Mouse (Mus musculus) right cerebral cortex, adult 2 months (tissue): ENCODE measurements around the gene Mvd.
A peak's percentile ranks its signal among the peaks of the same experiment; 100 is the strongest.

Source experiments
- DNase-seq, 2 experiments: peaks; one replicate each; pipeline ENCODE4 v3.0.0; 2021 to 2022; ENCODE audit warnings: low spot score in 2 of 2

Gene Mvd

DNA sequence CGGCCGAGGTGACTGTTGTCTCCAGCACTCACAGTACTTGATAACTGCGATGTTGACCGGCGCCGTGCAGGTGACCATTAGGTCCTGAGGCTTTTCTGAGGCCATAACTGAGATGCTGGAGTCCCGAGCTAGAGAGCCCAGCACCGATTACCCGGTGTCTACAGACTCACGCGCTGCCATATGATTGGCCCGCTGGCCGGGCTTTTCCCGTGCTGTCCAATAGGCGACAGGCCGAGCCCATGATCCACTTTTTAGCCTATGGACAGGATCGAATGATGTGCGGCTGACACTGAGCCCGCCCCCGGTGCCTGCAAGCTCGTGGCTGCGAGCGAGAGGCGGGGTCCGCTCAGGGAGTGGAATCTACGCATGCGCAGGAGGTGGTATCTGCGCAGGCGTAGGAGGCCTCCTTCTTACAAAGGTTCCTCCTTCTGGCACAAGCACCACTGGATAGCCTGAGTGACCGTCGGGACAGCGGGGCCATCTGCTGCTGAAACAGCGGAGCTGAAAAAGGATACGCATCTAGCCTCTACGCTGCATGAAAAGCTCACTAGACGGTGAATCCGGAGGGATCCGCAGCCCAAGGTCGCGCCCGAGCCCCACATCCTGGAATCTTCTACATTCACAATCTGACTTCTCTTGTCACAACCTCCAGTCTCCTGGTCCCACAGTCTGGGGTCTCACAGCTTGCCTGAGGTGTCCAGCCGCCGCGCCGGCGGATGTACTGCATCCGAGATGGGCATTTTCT lies at the start of gene Mvd:
Mvd (minus strand) TSS at position 161 of the 745 bp plus-strand sequence.
- peak; percentile 99 for DNase-seq

GRCm38 (mm10) chr8:122488387-122488786 lies 45.2 kb upstream of the Mvd start:
- DNase-seq, result no peak

DNA sequence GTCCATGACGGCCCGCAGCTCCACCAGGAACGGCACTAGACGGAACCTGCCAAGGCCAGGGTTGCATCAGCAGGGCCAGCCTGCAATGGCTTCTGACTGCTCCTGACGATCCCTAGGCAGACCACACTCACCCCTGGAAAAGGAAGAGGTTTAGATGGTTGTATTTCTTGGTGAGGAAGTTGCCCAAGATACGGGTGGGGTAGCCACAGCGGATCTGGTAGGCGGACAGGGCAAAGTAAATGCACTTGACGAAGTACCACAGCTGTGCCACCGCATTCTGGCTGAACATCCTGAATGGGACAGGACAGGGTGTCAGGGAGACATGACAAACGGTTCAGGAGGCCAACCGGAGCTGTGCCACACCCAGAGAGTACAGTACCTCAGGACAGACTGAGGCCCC lies 41.6 kb upstream of the Mvd start:
- DNase-seq, result no peak

- DNase-seq, result no peak
Observed at GRCm38 (mm10) chr8:122483877-122484276, 40.7 kb upstream of the Mvd start.

DNA sequence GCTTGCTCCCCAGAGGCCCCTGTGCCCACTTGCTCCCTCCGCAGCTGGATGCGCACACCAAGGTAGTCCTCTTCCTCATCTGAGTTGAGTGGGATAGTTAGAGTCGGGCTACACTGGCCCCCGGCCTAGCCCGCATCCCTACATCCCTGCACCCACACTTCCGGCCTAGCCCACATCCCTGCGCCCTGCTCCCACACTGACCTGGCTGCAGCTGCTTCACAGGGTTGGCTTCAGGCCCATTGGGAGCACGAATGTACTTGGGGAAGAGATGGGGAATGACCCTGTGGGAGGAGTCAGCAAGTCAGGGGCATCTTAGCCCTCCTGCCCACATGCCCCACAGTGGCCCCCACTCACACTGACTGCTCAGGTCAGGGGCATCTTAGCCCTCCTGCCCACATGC lies 39.2 kb upstream of the Mvd start:
- DNase-seq, result no peak

GRCm38 (mm10) chr8:122475580-122476320 lies 32.5 kb upstream of the Mvd start, which contains the start of the genes Rnf166 and Ctu2:
TSS of gene Rnf166 (minus strand) at chr8:122476064.
TSS of gene Ctu2 (plus strand) at chr8:122476143.
- peak; percentile 89 to 92 for DNase-seq

DNA sequence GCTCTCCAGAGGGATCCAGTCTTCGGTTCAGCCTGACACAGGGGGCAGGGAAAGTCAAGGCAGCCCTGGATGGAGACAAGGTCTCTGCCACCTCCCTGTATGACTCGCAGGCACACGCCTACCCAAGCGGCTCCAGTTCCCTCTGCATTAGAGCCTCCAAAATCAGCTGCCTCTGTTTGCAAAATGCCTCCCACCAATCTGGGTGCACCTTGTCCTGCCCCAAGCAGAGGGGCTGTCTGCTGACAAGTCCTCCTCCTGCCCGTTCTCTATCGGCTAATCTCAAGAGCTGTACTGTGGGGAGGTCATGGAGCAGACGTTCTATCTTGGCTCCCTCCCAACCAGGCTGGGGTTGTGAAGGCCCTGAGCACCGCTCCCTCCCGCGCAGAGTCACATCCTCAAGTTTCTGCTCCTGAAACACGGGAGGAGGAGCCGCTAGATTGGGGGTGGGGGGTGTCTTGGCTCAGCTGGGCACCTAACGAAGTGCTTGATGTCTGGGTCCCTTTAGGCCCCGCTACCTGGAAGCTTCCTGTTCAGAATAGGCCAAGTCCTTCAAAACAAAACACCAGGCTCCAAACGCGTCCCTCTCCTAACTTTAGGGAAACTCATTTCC lies 31.8 kb upstream of the Mvd start:
- DNase-seq, result peak in 1 of 2 experiments; percentile 40

DNA sequence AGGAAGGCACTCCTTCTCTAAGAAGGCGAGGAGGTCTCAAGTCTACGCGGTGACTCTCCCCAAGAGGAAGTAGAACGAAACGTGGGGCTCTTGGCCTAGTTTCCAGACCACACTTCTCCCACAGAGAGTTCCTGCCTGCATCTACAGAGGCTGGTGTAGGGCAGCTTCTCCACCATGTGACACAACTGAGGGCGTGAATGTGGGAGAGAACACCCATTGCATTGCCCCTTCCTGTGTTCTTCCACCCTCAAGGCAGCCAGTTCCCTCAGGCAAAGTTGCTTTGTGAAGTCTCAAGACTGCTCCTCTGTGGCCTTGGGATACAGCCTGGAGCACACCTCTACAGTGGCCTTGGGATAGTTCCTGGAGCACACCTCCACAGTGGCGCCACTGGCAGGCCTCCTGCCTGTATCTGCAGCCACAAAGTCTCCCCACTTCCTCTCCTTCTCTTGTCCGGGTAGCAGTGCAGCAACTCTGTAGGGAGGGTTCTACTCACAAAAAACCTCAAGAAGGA lies 30.7 kb upstream of the Mvd start:
- DNase-seq, result no peak

DNA sequence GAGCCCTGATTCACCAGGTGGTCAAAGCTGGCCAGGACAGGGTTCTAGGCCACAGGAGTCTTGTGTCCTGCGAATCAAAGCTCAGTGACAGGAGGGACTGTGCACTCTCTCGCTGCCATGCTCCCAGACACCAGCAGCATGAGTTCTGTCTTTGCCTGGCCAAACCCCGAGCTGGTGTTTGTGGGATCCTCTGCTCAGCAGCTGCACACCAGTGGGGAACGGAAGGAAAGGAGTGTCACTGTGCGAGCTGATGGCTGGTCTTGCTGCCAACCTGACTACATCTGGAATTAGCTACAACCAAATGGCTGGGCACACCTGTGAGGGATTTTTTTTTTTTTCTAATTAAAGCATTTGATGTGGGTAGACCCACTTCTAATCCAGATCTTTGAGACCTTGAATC lies 27.5 kb upstream of the Mvd start:
- no peak for DNase-seq

DNA sequence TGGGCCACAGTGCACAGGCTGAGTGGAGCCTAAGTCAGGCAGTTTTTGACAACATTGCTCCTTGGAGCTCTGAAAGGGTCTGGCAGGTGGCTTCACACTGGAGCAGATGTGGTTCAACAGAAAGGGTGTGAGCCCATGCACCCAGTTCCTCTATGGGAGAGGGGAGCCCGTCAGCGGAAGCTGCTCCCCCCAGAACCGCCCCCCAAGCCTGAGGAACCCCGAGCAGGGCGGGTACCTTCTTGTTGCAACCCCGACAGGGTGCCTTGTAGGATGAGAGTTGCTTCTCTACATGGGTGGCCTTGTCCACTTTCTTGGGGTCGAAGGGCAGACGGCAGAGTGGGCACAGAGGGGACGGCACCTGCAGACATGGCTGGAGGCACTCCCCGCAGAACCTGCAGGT lies 26.7 kb upstream of the Mvd start:
- DNase-seq, result no peak

DNA sequence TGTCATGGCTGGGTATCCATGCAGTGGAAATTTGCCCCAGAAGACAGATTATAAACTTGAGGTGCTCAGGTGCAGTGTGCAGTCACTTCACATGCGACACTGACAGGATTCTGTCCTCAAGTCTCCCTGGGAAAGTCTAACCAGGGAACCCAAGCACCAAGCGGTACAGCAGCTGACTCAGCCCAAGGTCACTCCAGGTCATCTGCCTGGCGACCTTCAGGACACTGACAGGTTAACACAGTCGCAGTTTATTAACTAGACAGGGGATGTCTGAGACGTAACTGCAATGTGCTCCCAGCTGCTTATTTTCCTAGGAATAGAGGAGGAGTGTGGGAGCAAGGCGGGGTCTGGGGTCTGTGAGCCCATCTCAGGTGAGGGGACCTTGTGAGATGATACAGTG lies 26.2 kb upstream of the Mvd start:
- no peak for DNase-seq

DNA sequence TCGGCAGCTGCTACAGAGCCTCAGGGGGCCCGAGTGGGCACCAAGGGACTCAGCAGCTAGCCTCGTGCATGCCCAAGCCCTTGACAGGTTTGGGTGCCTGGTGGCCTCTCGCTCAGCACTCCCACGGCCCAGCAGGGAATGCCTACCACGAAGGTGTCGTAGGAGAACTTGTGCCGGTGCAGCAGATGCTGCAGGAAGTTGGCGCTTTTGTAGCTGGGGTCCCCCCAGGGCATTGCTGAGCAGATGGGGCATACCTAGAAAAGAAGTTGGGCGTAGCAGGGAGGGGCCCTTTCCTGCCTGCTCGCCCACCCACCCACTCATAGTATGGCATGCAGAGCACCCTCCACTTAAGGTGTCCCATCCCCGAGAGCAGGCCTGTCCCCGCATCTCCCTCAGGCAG lies 24.6 kb upstream of the Mvd start:
- no peak for DNase-seq

- no peak for DNase-seq
Observed at GRCm38 (mm10) chr8:122464985-122465384, 21.8 kb upstream of the Mvd start.

- no peak for DNase-seq
Observed at GRCm38 (mm10) chr8:122463651-122464640, 20.7 kb upstream of the Mvd start.

DNA sequence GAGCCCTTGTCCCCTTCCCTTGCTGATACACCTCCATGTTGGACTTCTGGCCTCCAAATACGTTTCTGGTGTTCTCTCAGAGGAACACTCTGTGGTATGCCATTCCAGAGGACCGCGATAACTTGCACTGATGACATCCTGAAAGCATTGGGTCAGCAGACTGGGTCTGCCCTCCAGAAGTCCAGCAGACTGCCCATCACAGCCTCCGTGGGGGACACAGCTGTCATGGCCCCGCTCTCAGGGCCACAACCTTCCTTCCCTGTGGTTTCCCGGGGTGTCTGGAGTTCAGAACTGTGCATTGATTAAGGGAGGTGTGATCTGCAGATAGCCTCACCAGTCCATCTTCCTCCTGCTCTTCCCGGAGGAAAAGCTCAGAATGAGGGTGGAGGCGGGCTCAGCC lies 19.3 kb upstream of the Mvd start:
- no peak for DNase-seq

GRCm38 (mm10) chr8:122461473-122462148 lies 18.4 kb upstream of the Mvd start:
- DNase-seq, result peak; percentile 81 to 86

DNA sequence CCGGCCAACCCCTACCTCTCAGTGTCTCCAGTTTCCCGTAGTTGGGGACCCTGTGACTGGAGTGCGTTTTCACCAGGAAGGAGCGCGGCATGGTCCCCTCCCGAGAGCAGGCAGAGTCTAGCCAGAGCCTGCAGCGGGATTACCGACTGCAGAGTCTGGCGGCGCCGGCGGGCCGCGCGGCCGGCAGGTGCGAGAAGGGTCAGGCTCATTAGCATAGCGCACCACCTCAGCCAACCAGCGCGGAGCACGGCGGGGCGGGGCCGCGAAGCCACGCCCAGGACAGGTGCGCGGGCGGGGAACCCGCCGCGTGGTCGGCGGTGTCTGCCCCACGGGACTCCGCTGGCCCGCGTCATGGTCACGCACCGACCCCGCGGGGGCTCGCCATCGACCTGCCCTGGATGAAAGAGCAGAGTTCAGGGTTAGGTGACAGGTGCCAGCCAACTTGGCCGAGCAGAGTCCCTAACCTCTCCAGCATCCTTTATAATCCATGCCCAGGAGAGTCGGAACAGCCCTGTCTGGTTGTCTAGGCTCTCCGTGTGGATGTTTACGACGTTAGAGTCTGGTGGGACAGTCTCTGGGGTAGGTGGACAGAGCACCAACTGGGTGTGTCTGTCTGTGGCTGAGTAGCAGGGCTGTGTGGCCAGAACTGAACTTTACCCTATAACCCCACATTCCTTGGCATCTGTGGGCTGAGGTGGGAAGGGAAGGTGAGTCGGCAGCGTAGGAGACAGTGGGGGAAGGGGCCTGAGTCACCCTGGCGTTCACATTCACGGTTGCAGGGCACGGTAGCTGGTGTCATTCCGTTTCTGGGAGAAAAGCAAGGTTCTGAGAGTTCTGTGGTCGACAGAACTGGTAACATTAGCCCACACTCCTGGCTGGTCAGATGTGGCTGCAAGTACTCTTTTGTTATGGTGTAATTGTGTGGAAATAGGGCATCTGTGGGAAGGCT lies 17.6 kb upstream of the Mvd start, which contains the start of gene Snai3:
Snai3 (minus strand) TSS at position 210 of the 949 bp plus-strand sequence.
- no peak for DNase-seq

- no peak for DNase-seq
Observed at GRCm38 (mm10) chr8:122459990-122460389, 16.8 kb upstream of the Mvd start.

- DNase-seq, result no peak
Observed at GRCm38 (mm10) chr8:122459218-122459900, 16.1 kb upstream of the Mvd start.
